ENCODE assay signal across 31 mouse cellular contexts in genomic region chr19:9103986-9104385, GRCm38 (mm10). TPM values are rescaled to one million over a fixed set of nuclear protein-coding genes. Genes with fewer than 3 reads are reported as not detected.
DNase-seq lines count a peak whose midpoint lies in the region; ATAC-seq and TF ChIP-seq lines count a peak whose summit lies in the region.
"Had no signal": no experiment of that assay in that cellular context is flagged by ENCODE, and none has a peak within 500 bp of the region (broad histone marks: within the 10 kb centered on the region; RNA-seq: fewer than 3 reads in every experiment).

No protein-coding gene starts in this region.

- 55% methylated on average over 4 of the region's 4 CpGs for WGBS in embryonic facial prominence, embryonic 15.5 days
- 81% methylated on average over 4 of the region's 4 CpGs for WGBS in embryonic facial prominence, embryonic 10.5 days
- 8% methylated on average over 4 of the region's 4 CpGs for WGBS in spleen, adult 2 months
- WGBS in kidney, embryonic 14.5 days: 82% methylated on average over 4 of the region's 4 CpGs

- no peak overlapping the region for H3K4me3 ChIP-seq in embryonic facial prominence, embryonic 15.5 days (replicated peaks)
- no peak overlapping the region for H3K4me3 ChIP-seq in embryonic facial prominence, embryonic 10.5 days
- H3K4me3 ChIP-seq in spleen, adult 2 months (ENCODE audit: extremely low read depth, insufficient read depth, insufficient read length): no peak overlapping the region
- no peak overlapping the region for H3K4me3 ChIP-seq in kidney, embryonic 14.5 days (ENCODE audit: low read length)
- H3K4me3 ChIP-seq: embryonic facial prominence, embryonic 13.5 days; erythroblast, embryonic 14.5 days; forebrain, embryonic 13.5 days; liver, embryonic 12.5 days; midbrain, embryonic 13.5 days had no signal

- no peak for ATAC-seq in embryonic facial prominence, embryonic 15.5 days (ENCODE audit: insufficient number of reproducible peaks, low FRiP score, low TSS enrichment, low read depth)
- no peak for ATAC-seq in kidney, embryonic 14.5 days (ENCODE audit: low FRiP score, low TSS enrichment)
- ATAC-seq: forebrain, embryonic 13.5 days; hindbrain, postnatal 0 days; intestine, embryonic 16.5 days; liver, embryonic 12.5 days; liver, postnatal 0 days; midbrain, embryonic 13.5 days; Patski had no signal

- H3K4me2 ChIP-seq in embryonic facial prominence, embryonic 15.5 days (replicated peaks): no peak overlapping the region
- no peak overlapping the region for H3K4me2 ChIP-seq in kidney, embryonic 14.5 days (replicated peaks; ENCODE audit: low read depth, low read length)
- H3K4me2 ChIP-seq: embryonic facial prominence, embryonic 13.5 days; forebrain, embryonic 13.5 days; liver, embryonic 12.5 days; midbrain, embryonic 13.5 days had no signal

- TF ChIP-seq POLR2A in spleen, adult 2 months (IDR thresholded peaks at IDR 0.05; ENCODE audit: low read depth, low read length): no peak

- no peak for TF ChIP-seq CTCF in spleen, adult 2 months (IDR thresholded peaks at IDR 0.05; ENCODE audit: extremely low read depth, insufficient read depth, insufficient read length, insufficient replicate concordance)

- H3K27me3 ChIP-seq in embryonic facial prominence, embryonic 15.5 days: no peaks in the 10 kb centered on the region
- H3K27me3 ChIP-seq in embryonic facial prominence, embryonic 10.5 days (replicated peaks; ENCODE audit: low read depth, poor library complexity, severe bottlenecking): no peaks in the 10 kb centered on the region
- H3K27me3 ChIP-seq in spleen, adult 2 months (ENCODE audit: control insufficient read depth, insufficient read depth, low read length): no peaks in the 10 kb centered on the region
- no peaks in the 10 kb centered on the region for H3K27me3 ChIP-seq in kidney, embryonic 14.5 days (ENCODE audit: control insufficient read depth, insufficient read depth, low read length)
- H3K27me3 ChIP-seq: embryonic facial prominence, embryonic 13.5 days; forebrain, embryonic 13.5 days; liver, embryonic 12.5 days; midbrain, embryonic 13.5 days; Patski had no signal

- H3K9ac ChIP-seq in embryonic facial prominence, embryonic 15.5 days: no peak overlapping the region
- H3K9ac ChIP-seq in kidney, embryonic 14.5 days (ENCODE audit: low read depth, low read length): no peak overlapping the region
- H3K9ac ChIP-seq: embryonic facial prominence, embryonic 13.5 days; forebrain, embryonic 13.5 days; liver, embryonic 12.5 days; liver, postnatal 0 days; midbrain, embryonic 13.5 days had no signal

- peak overlapping the region; percentile 56; the same call in 1 of the 2 replicates for H3K27ac ChIP-seq in embryonic facial prominence, embryonic 15.5 days (replicated peaks)
- no peak overlapping the region for H3K27ac ChIP-seq in embryonic facial prominence, embryonic 10.5 days (replicated peaks)
- H3K27ac ChIP-seq in spleen, adult 2 months (ENCODE audit: insufficient read depth, low read length): peak overlapping the region; percentile 48
- H3K27ac ChIP-seq in kidney, embryonic 14.5 days (ENCODE audit: low read depth, low read length): no peak overlapping the region
- H3K27ac ChIP-seq: embryonic facial prominence, embryonic 13.5 days; forebrain, embryonic 13.5 days; hindbrain, postnatal 0 days; liver, embryonic 12.5 days; midbrain, embryonic 13.5 days had no signal

- no peak for DNase-seq in embryonic facial prominence, embryonic 10.5 days (ENCODE audit: low spot score)
- peak in 1 of 2 experiments; percentile 50 for DNase-seq in spleen, adult 2 months (ENCODE audit: low read depth in 1 of 2, low spot score in 2 of 2)
- no peak for DNase-seq in spleen, adult 12 weeks (ENCODE audit: low spot score)
- DNase-seq in natural killer cell, adult 2 months (ENCODE audit: low spot score in 2 of 2): peak; percentile 46 to 63
- no peak for DNase-seq in thymus, postnatal 14 days
- DNase-seq: adrenal gland, postnatal 14 days; cerebellum, adult 11-12 months; cerebellum, adult 9-11 months; embryo, embryonic 11 days; heart, postnatal 14 days; kidney, adult 8-10 months; kidney, postnatal 10 days; layer of hippocampus, postnatal 36 days; left cerebral cortex, postnatal 4 days; liver, postnatal 0 days; lung, postnatal 36 days; right cerebral cortex, adult 18-20 months had no signal

- H3K9me3 ChIP-seq in embryonic facial prominence, embryonic 15.5 days (replicated peaks): no peaks in the 10 kb centered on the region
- H3K9me3 ChIP-seq in embryonic facial prominence, embryonic 10.5 days: no peaks in the 10 kb centered on the region
- H3K9me3 ChIP-seq in kidney, embryonic 14.5 days (ENCODE audit: control insufficient read depth, low read length): no peaks in the 10 kb centered on the region
- H3K9me3 ChIP-seq: embryonic facial prominence, embryonic 13.5 days; forebrain, embryonic 13.5 days; liver, embryonic 12.5 days; midbrain, embryonic 13.5 days had no signal

- H3K36me3 ChIP-seq in embryonic facial prominence, embryonic 15.5 days: no peaks in the 10 kb centered on the region
- no peaks in the 10 kb centered on the region for H3K36me3 ChIP-seq in embryonic facial prominence, embryonic 10.5 days (replicated peaks)
- no peaks in the 10 kb centered on the region for H3K36me3 ChIP-seq in spleen, adult 2 months (ENCODE audit: control insufficient read depth, insufficient read depth, low read length)
- no peaks in the 10 kb centered on the region for H3K36me3 ChIP-seq in kidney, embryonic 14.5 days (ENCODE audit: control insufficient read depth, insufficient read depth, low read length)
- H3K36me3 ChIP-seq: embryonic facial prominence, embryonic 13.5 days; liver, embryonic 12.5 days; midbrain, embryonic 13.5 days had no signal

- peaks cover 34% of the 10 kb centered on the region for H3K4me1 ChIP-seq in embryonic facial prominence, embryonic 15.5 days
- H3K4me1 ChIP-seq in embryonic facial prominence, embryonic 10.5 days: peaks cover 26% of the 10 kb centered on the region
- H3K4me1 ChIP-seq in spleen, adult 2 months (ENCODE audit: control insufficient read depth, insufficient read depth, insufficient read length): peaks cover 19% of the 10 kb centered on the region; the same call in 1 of the 2 replicates
- peaks cover 10% of the 10 kb centered on the region; the same call in 1 of the 2 replicates for H3K4me1 ChIP-seq in kidney, embryonic 14.5 days (ENCODE audit: control insufficient read depth, insufficient read depth, low read length)
- H3K4me1 ChIP-seq: forebrain, embryonic 13.5 days; midbrain, embryonic 13.5 days had no signal

RNA-seq across cellular contexts. Expression of gene Scgb1a1, which starts 16.2 kb away (rescaled TPM):
- polyA plus RNA-seq in embryonic facial prominence, embryonic 15.5 days (2015; fragmentation: Nextera tagmentation; extraction: Ambion mirVana): 1.3 and 1.4 TPM in 2 replicates
- not detected in 2 replicates for polyA plus RNA-seq in embryonic facial prominence, embryonic 10.5 days (2016; fragmentation: Nextera tagmentation; extraction: Ambion mirVana)
- polyA plus RNA-seq in spleen, adult 2 months (2012; rRNA removed): 0.26 and 0.91 TPM in 2 replicates
- not detected in 2 replicates for polyA plus RNA-seq in kidney, embryonic 14.5 days (2014; fragmentation: Nextera tagmentation; extraction: Ambion mirVana)
- polyA plus RNA-seq: embryonic facial prominence, embryonic 13.5 days; erythroblast, embryonic 14.5 days; forebrain, embryonic 13.5 days; heart, embryonic 14.5 days; hindbrain, embryonic 11.5 days; hindbrain, postnatal 0 days; intestine, embryonic 16.5 days; limb, embryonic 14.5 days; liver, embryonic 12.5 days; midbrain, embryonic 13.5 days; neural tube, embryonic 11.5 days; Patski had no signal

RNA-seq across cellular contexts. Expression of gene Asrgl1, which starts 31.4 kb away (rescaled TPM):
- 12.0 and 14.1 TPM in 2 replicates for polyA plus RNA-seq in embryonic facial prominence, embryonic 15.5 days (2015; fragmentation: Nextera tagmentation; extraction: Ambion mirVana)
- 15.6 and 18.4 TPM in 2 replicates for polyA plus RNA-seq in embryonic facial prominence, embryonic 10.5 days (2016; fragmentation: Nextera tagmentation; extraction: Ambion mirVana)
- 4.5 and 6.2 TPM in 2 replicates for polyA plus RNA-seq in spleen, adult 2 months (2012; rRNA removed)
- polyA plus RNA-seq in kidney, embryonic 14.5 days (2014; fragmentation: Nextera tagmentation; extraction: Ambion mirVana): 11.9 and 15.1 TPM in 2 replicates

Comparison
In these comparisons a context has a peak if more than half of its experiments do, and no peak if none do; other contexts are left out.
1. H3K27ac ChIP-seq: peak in embryonic facial prominence, embryonic 15.5 days (single experiment) and spleen, adult 2 months (single experiment); none in embryonic facial prominence, embryonic 10.5 days (single experiment) and kidney, embryonic 14.5 days (single experiment).
2. DNase-seq: peak in natural killer cell, adult 2 months (2 of 2); none in embryonic facial prominence, embryonic 10.5 days (single experiment), spleen, adult 12 weeks (single experiment) and thymus, postnatal 14 days (single experiment).